Mouse (Mus musculus) ES-E14 (cell line): ENCODE results near the gene Clint1. TPM values are rescaled to one million over a fixed set of nuclear protein-coding genes. Genes with fewer than 3 reads are reported as not detected.
A peak's percentile ranks its signal among the peaks of the same experiment; 100 is the strongest.

Source experiments
- DNase-seq: peaks from one replicate; pipeline ENCODE4 v3.0.0-alpha.2; 2013; ENCODE audit warnings: low read depth, low spot score
- H3K27ac ChIP-seq: 2 replicates; pipeline ENCODE4 v1.5.1; 2012; ENCODE audit warnings: low read depth, mild to moderate bottlenecking, low read length, moderate library complexity, mixed read lengths; ENCODE audit not compliant: poor library complexity, insufficient read depth, severe bottlenecking
- H3K36me3 ChIP-seq: 2 replicates; pipeline ENCODE4 v1.6.1; 2012; ENCODE audit warnings: mild to moderate bottlenecking, low read length, moderate library complexity, mixed read lengths; ENCODE audit not compliant: control insufficient read depth, poor library complexity, insufficient read depth, severe bottlenecking
- H3K4me1 ChIP-seq, 2 experiments: fragments of 150-350 bp in 1 of 2; sonication (generic) in 1 of 2; 2 replicates each; pipeline ENCODE4 v1.6.1; 2012; ENCODE audit warnings: low read length in 2 of 2, mild to moderate bottlenecking in 1 of 2, mixed read lengths in 1 of 2; ENCODE audit not compliant: control insufficient read depth in 2 of 2, insufficient read depth in 2 of 2, poor library complexity in 1 of 2
- H3K4me3 ChIP-seq, 2 experiments: fragments of 150-350 bp in 1 of 2; sonication (generic) in 1 of 2; 2 replicates each; pipeline ENCODE4 v1.5.1; 2012; ENCODE audit warnings: low read length in 2 of 2, low read depth in 1 of 2, mild to moderate bottlenecking in 1 of 2, mixed read lengths in 1 of 2; ENCODE audit not compliant: insufficient read depth in 1 of 2, poor library complexity in 1 of 2, severe bottlenecking in 1 of 2
- H3K9ac ChIP-seq: 2 replicates; pipeline ENCODE4 v1.6.1; 2012; ENCODE audit warnings: low read depth, mild to moderate bottlenecking, low read length, mixed read lengths; ENCODE audit not compliant: poor library complexity, insufficient read depth, severe bottlenecking
- H3K9me3 ChIP-seq: fragments of 150-350 bp; sonication (generic); 2 replicates; pipeline ENCODE4 v1.6.1; 2012; ENCODE audit warnings: low read depth, mild to moderate bottlenecking, low read length; ENCODE audit not compliant: control insufficient read depth, insufficient read depth
- CHD2 ChIP-seq: IDR thresholded peaks from 2 replicates; pipeline ENCODE4 v1.6.1; 2014; ENCODE audit warnings: mild to moderate bottlenecking, low read depth, low read length, inconsistent platforms
- HCFC1 ChIP-seq: IDR thresholded peaks from 2 replicates; pipeline ENCODE4 v1.6.1; 2012; ENCODE audit warnings: low read length, inconsistent platforms, borderline replicate concordance; ENCODE audit not compliant: insufficient read depth
- MAFK ChIP-seq: IDR thresholded peaks from 2 replicates; pipeline ENCODE4 v1.6.1; 2014; ENCODE audit warnings: mild to moderate bottlenecking, low read depth, low read length, inconsistent platforms; ENCODE audit not compliant: insufficient read depth
- ZC3H11A ChIP-seq: IDR thresholded peaks from 2 replicates; pipeline ENCODE4 v1.6.1; 2012; ENCODE audit warnings: low read depth, mild to moderate bottlenecking, inconsistent platforms, low read length, borderline replicate concordance
- ZNF384 ChIP-seq: IDR thresholded peaks from 2 replicates; pipeline ENCODE4 v1.6.1; 2012; ENCODE audit warnings: low read depth, low read length, inconsistent platforms
- in situ Hi-C, 2 experiments: fragments of 600-800 bp; cut with MboI; formaldehyde crosslinking; loops; one replicate each; pipeline ENCODE4 v1.15.1; 2025; ENCODE audit warnings: low sequenced_read_pairs in 2 of 2, inconsistent platforms in 1 of 2; ENCODE audit not compliant: unreplicated experiment in 2 of 2
- total RNA-seq: library from RNA; depleted of rRNA; stranded (reverse); fragments of 300-350 nt; gene quantifications from 2 replicates; pipeline ENCODE4 v1.2.3, GENCODE M21; 2012; rRNA removed

Clint1 gene
- total RNA-seq, 1 experiment, result 40.7 TPM

GRCm38 (mm10) chr11:45947491-45947890 is 95.6 kb downstream of the Clint1 start:
- DNase-seq, result no peak
- in situ Hi-C loops, result no loop called here
- no peak overlapping the region for H3K4me3 ChIP-seq
- TF ChIP-seq HCFC1 (no peak), ZC3H11A (no peak), CHD2 (no peak), ZNF384 (no peak), MAFK (no peak)
- no peak overlapping the region for H3K27ac ChIP-seq
- H3K4me1 ChIP-seq, result 0 out of 4 replicates have a peak, but pooled peaks cover 0 to 3% of the 10 kb centered on the region in 2 experiments
- H3K9me3 ChIP-seq, result no peaks in the 10 kb centered on the region
- H3K9ac ChIP-seq, result no peak overlapping the region
- peaks cover 11% of the 10 kb centered on the region for H3K36me3 ChIP-seq

GRCm38 (mm10) chr11:45955127-45955627 is 103.3 kb downstream of the Clint1 start, which contains the start of gene Thg1l:
Gene Thg1l (minus strand): TSS chr11:45955494.
- peak within 1 kb of the TSS; percentile 84 for H3K9ac ChIP-seq
- TF ChIP-seq HCFC1 (peak; percentile 77), ZC3H11A (no peak), ZNF384 (no peak), MAFK (no peak), CHD2 (peak; percentile 26; the same call in 1 of the 2 replicates)
- in situ Hi-C loops, result no loop called here
- peak within 1 kb of the TSS; percentile 81 to 83 for H3K4me3 ChIP-seq
- H3K27ac ChIP-seq, result peak within 1 kb of the TSS; percentile 76
- H3K4me1 ChIP-seq, result peaks cover 0 to 3% of the 10 kb centered on the region in 2 experiments; a peak in 1 of 4 replicates
- H3K9me3 ChIP-seq, result no peaks in the 10 kb centered on the region
- peaks cover 5% of the 10 kb centered on the region for H3K36me3 ChIP-seq
- peak; percentile 88 for DNase-seq

GRCm38 (mm10) chr11:45959598-45959997 is 107.7 kb downstream of the Clint1 start:
- no peaks in the 10 kb centered on the region for H3K9me3 ChIP-seq
- TF ChIP-seq MAFK (no peak), CHD2 (no peak), ZC3H11A (no peak; the same call in 1 of the 2 replicates), HCFC1 (no peak), ZNF384 (no peak)
- H3K27ac ChIP-seq, result no peak overlapping the region
- no peak overlapping the region for H3K4me3 ChIP-seq
- no peak overlapping the region for H3K9ac ChIP-seq
- peaks cover 0 to 2% of the 10 kb centered on the region in 2 experiments; a peak in 1 of 4 replicates for H3K4me1 ChIP-seq
- DNase-seq, result no peak
- in situ Hi-C loops, result no loop called here
- no peaks in the 10 kb centered on the region for H3K36me3 ChIP-seq

- H3K4me1 ChIP-seq, result no peaks in the 10 kb centered on the region
- in situ Hi-C loops, result no loop called here
- TF ChIP-seq CHD2, result no peak
Observed at GRCm38 (mm10) chr11:45960003-45960402, 108.2 kb downstream of the Clint1 start.

More at GRCm38 (mm10) chr11:45960003-45960402, 108.2 kb downstream of the Clint1 start:
- Histone ChIP-seq H3K9ac (no peak overlapping the region), H3K9me3 (no peaks in the 10 kb centered on the region), H3K4me3 (no peak overlapping the region), H3K36me3 (no peaks in the 10 kb centered on the region), H3K27ac (no peak overlapping the region)
- no peak for DNase-seq

Other genes starting within 250 kb of the Clint1 start
- gene Lsm11, start 92.9 kb downstream of the Clint1 start, total RNA-seq, result 7.7 and 7.9 TPM in 2 replicates
- 22.8 and 25.7 TPM in 2 replicates for gene Thg1l, start 103.4 kb downstream of the Clint1 start, total RNA-seq
- gene Sox30, start 128.3 kb downstream of the Clint1 start, total RNA-seq, result 0.04 and 0.21 TPM in 2 replicates
- gene Gm12166, start 200.3 kb downstream of the Clint1 start, total RNA-seq, result 3.9 and 6.8 TPM in 2 replicates
- 43.8 and 71.1 TPM in 2 replicates for gene Adam19, start 203.9 kb downstream of the Clint1 start, total RNA-seq